Mouse (Mus musculus) heart, adult 2 months (tissue): ENCODE measurements around the gene Shank1.

ENCODE experiments used
- CTCF ChIP-seq: fragments of 200-600 bp; IDR thresholded peaks from 2 replicates; pipeline ENCODE4 v1.8.1; 2022; ENCODE audit warnings: antibody characterized with exemption, mild to moderate bottlenecking, moderate library complexity
- EP300 ChIP-seq: fragments of 200-500 bp; IDR thresholded peaks from 2 replicates; pipeline ENCODE4 v1.6.1; 2011; ENCODE audit warnings: low read depth, low read length, control low read depth; ENCODE audit not compliant: insufficient read depth

GRCm38 (mm10) chr7:44310878-44311712 lies 1.0 kb downstream of the Shank1 start:
- TF ChIP-seq CTCF: no peak
- no peak for TF ChIP-seq EP300
